Mouse (Mus musculus) heart, adult 11 months (tissue): ENCODE results near the gene Als2cr12.
A peak's percentile ranks its signal among the peaks of the same experiment; 100 is the strongest.
"Not testable (repeated sequence)": the region's sequence is repeated elsewhere in the genome, so short reads cannot be mapped to it uniquely, and the experiment has no call there.

Source experiments
- DNase-seq: peaks from one replicate; pipeline ENCODE4 v3.0.0; 2022

Als2cr12 gene

GRCm38 (mm10) chr1:58717589-58718270 lies 21.9 kb upstream of the Als2cr12 start:
- DNase-seq, result no peak

GRCm38 (mm10) chr1:58716883-58717220 lies 21.1 kb upstream of the Als2cr12 start:
- no peak for DNase-seq

- no peak for DNase-seq
These were observed 20.5 kb upstream of the Als2cr12 start for GRCm38 (mm10) chr1:58716162-58716882.

GRCm38 (mm10) chr1:58715536-58715935 lies 19.7 kb upstream of the Als2cr12 start:
- DNase-seq, result no peak

- no peak for DNase-seq
These were observed 18.6 kb upstream of the Als2cr12 start for GRCm38 (mm10) chr1:58714361-58714760.

GRCm38 (mm10) chr1:58713893-58714231 lies 18.1 kb upstream of the Als2cr12 start:
- peak; percentile 98 for DNase-seq

GRCm38 (mm10) chr1:58713081-58713892 lies 17.5 kb upstream of the Als2cr12 start:
- peak; percentile 98 for DNase-seq

- DNase-seq, result peak; percentile 98
These were observed 16.6 kb upstream of the Als2cr12 start for GRCm38 (mm10) chr1:58712076-58713061.

- DNase-seq, result peak; percentile 97
These were observed 15.7 kb upstream of the Als2cr12 start, which contains the start of gene Cflar for GRCm38 (mm10) chr1:58711365-58712016. Gene Cflar (plus strand): TSS chr1:58711508.

- DNase-seq, result peak; percentile 74
These were observed 15.0 kb upstream of the Als2cr12 start for GRCm38 (mm10) chr1:58710711-58711364.

GRCm38 (mm10) chr1:58710043-58710442 lies 14.3 kb upstream of the Als2cr12 start:
- peak; percentile 63 for DNase-seq

GRCm38 (mm10) chr1:58700580-58701162 lies 4.9 kb upstream of the Als2cr12 start:
- peak; percentile 28 for DNase-seq

GRCm38 (mm10) chr1:58699988-58700387 lies 4.2 kb upstream of the Als2cr12 start:
- DNase-seq, result no peak

- no peak for DNase-seq
These were observed 3.0 kb upstream of the Als2cr12 start for GRCm38 (mm10) chr1:58698781-58699180.

GRCm38 (mm10) chr1:58697607-58698006 lies 1.8 kb upstream of the Als2cr12 start:
- DNase-seq, result peak; percentile 74

GRCm38 (mm10) chr1:58693696-58694095 lies 2.1 kb downstream of the Als2cr12 start:
- DNase-seq, result no peak

GRCm38 (mm10) chr1:58691718-58692117 lies 4.1 kb downstream of the Als2cr12 start:
- DNase-seq, result peak; percentile 73

GRCm38 (mm10) chr1:58690834-58691488 lies 4.8 kb downstream of the Als2cr12 start:
- not testable (repeated sequence) for DNase-seq

- DNase-seq, result no peak
These were observed 5.6 kb downstream of the Als2cr12 start for GRCm38 (mm10) chr1:58690006-58690744.

- no peak for DNase-seq
These were observed 6.4 kb downstream of the Als2cr12 start for GRCm38 (mm10) chr1:58689426-58689825.
